Mouse (Mus musculus): Measurements from ENCODE around the gene Slc44a5. TPM values are rescaled to one million over a fixed set of nuclear protein-coding genes. Genes with fewer than 3 reads are reported as not detected.
"Not testable (repeated sequence)": the region's sequence is repeated elsewhere in the genome, so short reads cannot be mapped to it uniquely, and the experiment has no call there.

The Slc44a5 gene
- total RNA-seq, 2 experiments from 2014 or later = 0.05 to 0.14 TPM

GRCm38 (mm10) chr3:153967447-153967846, 5.8 kb upstream of the Slc44a5 start:
- DNase-seq (ENCODE audit: low spot score) = no peak

GRCm38 (mm10) chr3:153968549-153968948, 4.7 kb upstream of the Slc44a5 start:
- intact Hi-C loops (cut with DNase I) = no loop called here
- DNase-seq (ENCODE audit: low spot score) = no peak

More at GRCm38 (mm10) chr3:153967447-153967846, 5.8 kb upstream of the Slc44a5 start:
- intact Hi-C loops (cut with DNase I) = no loop called here

GRCm38 (mm10) chr3:153969451-153969850, 3.8 kb upstream of the Slc44a5 start:
- DNase-seq (ENCODE audit: low spot score) = no peak
- intact Hi-C loops (cut with DNase I) = no loop called here

GRCm38 (mm10) chr3:153973949-153974760, 919 bp downstream of the Slc44a5 start:
- DNase-seq (ENCODE audit: low spot score) = no peak
- intact Hi-C loops (cut with DNase I) = no loop called here

GRCm38 (mm10) chr3:153975060-153975459, 1.8 kb downstream of the Slc44a5 start:
- intact Hi-C loops (cut with DNase I) = no loop called here
- DNase-seq (ENCODE audit: low spot score) = no peak

- no peak for DNase-seq (ENCODE audit: low spot score)
- intact Hi-C loops (cut with DNase I) = no loop called here
These were observed 2.6 kb downstream of the Slc44a5 start for GRCm38 (mm10) chr3:153975791-153976190.

- intact Hi-C loops (cut with DNase I) = no loop called here
These were observed 7.4 kb downstream of the Slc44a5 start for GRCm38 (mm10) chr3:153980611-153981010.

GRCm38 (mm10) chr3:153984428-153985340, 11.4 kb downstream of the Slc44a5 start:
- intact Hi-C loops (cut with DNase I) = loop anchor here (2.0 kb wide), 1 partner anchor 242 kb away; no protein-coding TSS in a partner anchor
- no peak for DNase-seq (ENCODE audit: low spot score)

More at GRCm38 (mm10) chr3:153980611-153981010, 7.4 kb downstream of the Slc44a5 start:
- no peak for DNase-seq (ENCODE audit: low spot score)

GRCm38 (mm10) chr3:153999797-154000528, 26.7 kb downstream of the Slc44a5 start:
- intact Hi-C loops (cut with DNase I) = no loop called here
- DNase-seq (ENCODE audit: low spot score) = no peak

GRCm38 (mm10) chr3:154001348-154001747, 28.1 kb downstream of the Slc44a5 start:
- intact Hi-C loops (cut with DNase I) = no loop called here
- no peak for DNase-seq (ENCODE audit: low spot score)

- intact Hi-C loops (cut with DNase I) = no loop called here
- DNase-seq (ENCODE audit: low spot score) = no peak
These were observed 73.6 kb downstream of the Slc44a5 start for GRCm38 (mm10) chr3:154046876-154047275.

- intact Hi-C loops (cut with DNase I) = no loop called here
- DNase-seq (ENCODE audit: low spot score) = no peak
These were observed 80.1 kb downstream of the Slc44a5 start for GRCm38 (mm10) chr3:154053331-154053730.

GRCm38 (mm10) chr3:154057464-154057863, 84.2 kb downstream of the Slc44a5 start:
- no peak for DNase-seq (ENCODE audit: low spot score)
- intact Hi-C loops (cut with DNase I) = no loop called here

GRCm38 (mm10) chr3:154058200-154058599, 85.0 kb downstream of the Slc44a5 start:
- intact Hi-C loops (cut with DNase I) = no loop called here
- DNase-seq (ENCODE audit: low spot score) = no peak

- intact Hi-C loops (cut with DNase I); DNase-seq (ENCODE audit: low spot score): not testable (repeated sequence)
These were observed 98.8 kb downstream of the Slc44a5 start for GRCm38 (mm10) chr3:154071989-154072388.

- DNase-seq (ENCODE audit: low spot score) = no peak
- intact Hi-C loops (cut with DNase I) = no loop called here
These were observed 102.5 kb downstream of the Slc44a5 start for GRCm38 (mm10) chr3:154075749-154076148.

- DNase-seq (ENCODE audit: low spot score) = no peak
- intact Hi-C loops (cut with DNase I) = no loop called here
These were observed 108.5 kb downstream of the Slc44a5 start for GRCm38 (mm10) chr3:154081687-154082086.

- no peak for DNase-seq (ENCODE audit: low spot score)
These were observed 109.0 kb downstream of the Slc44a5 start for GRCm38 (mm10) chr3:154082241-154082640.

GRCm38 (mm10) chr3:154082961-154083360, 109.7 kb downstream of the Slc44a5 start:
- intact Hi-C loops (cut with DNase I) = no loop called here
- no peak for DNase-seq (ENCODE audit: low spot score)

More at GRCm38 (mm10) chr3:154082241-154082640, 109.0 kb downstream of the Slc44a5 start:
- intact Hi-C loops (cut with DNase I) = no loop called here

- intact Hi-C loops (cut with DNase I) = no loop called here
- DNase-seq (ENCODE audit: low spot score) = no peak
These were observed 116.8 kb downstream of the Slc44a5 start for GRCm38 (mm10) chr3:154089996-154090395.

Measured in heart, postnatal 25 days (tissue).